In genomic region chr14:76074206-76074605, GRCm38 (mm10) we compare ENCODE assay signal across 18 mouse cellular contexts.
"Had no signal": no experiment of that assay in that cellular context is flagged by ENCODE, and none has a peak within 500 bp of the region (broad histone marks: within the 10 kb centered on the region; RNA-seq: fewer than 3 reads in every experiment).

No protein-coding gene starts in this region.

- H3K9ac ChIP-seq: limb, embryonic 12.5 days; limb, embryonic 15.5 days; liver, embryonic 12.5 days; liver, embryonic 15.5 days; lung, embryonic 15.5 days; midbrain, embryonic 12.5 days; midbrain, embryonic 15.5 days; neural tube, embryonic 13.5 days had no signal

- DNase-seq: kidney, adult 18-20 months; kidney, adult 9 months; kidney, postnatal 14 days; kidney, postnatal 4 days; left cerebral cortex, postnatal 4 days; lung, adult 18-20 months; thymus, adult 18-20 months; thymus, postnatal 36 days had no signal

- H3K9me3 ChIP-seq: limb, embryonic 12.5 days; limb, embryonic 15.5 days; liver, embryonic 12.5 days; liver, embryonic 15.5 days; lung, embryonic 15.5 days; midbrain, embryonic 12.5 days; midbrain, embryonic 15.5 days; neural tube, embryonic 13.5 days had no signal

- H3K4me3 ChIP-seq: limb, embryonic 12.5 days; limb, embryonic 15.5 days; liver, embryonic 12.5 days; liver, embryonic 15.5 days; lung, embryonic 15.5 days; midbrain, embryonic 12.5 days; midbrain, embryonic 15.5 days; myocyte; neural tube, embryonic 13.5 days had no signal

- H3K27ac ChIP-seq: limb, embryonic 12.5 days; limb, embryonic 15.5 days; liver, embryonic 12.5 days; liver, embryonic 15.5 days; lung, embryonic 15.5 days; macrophage; midbrain, embryonic 12.5 days; midbrain, embryonic 15.5 days; neural tube, embryonic 13.5 days had no signal

- H3K4me1 ChIP-seq: liver, embryonic 12.5 days; liver, embryonic 15.5 days; lung, embryonic 15.5 days had no signal

- H3K36me3 ChIP-seq: limb, embryonic 12.5 days; limb, embryonic 15.5 days; liver, embryonic 12.5 days; liver, embryonic 15.5 days; lung, embryonic 15.5 days; midbrain, embryonic 12.5 days; midbrain, embryonic 15.5 days; neural tube, embryonic 13.5 days had no signal

- H3K27me3 ChIP-seq: limb, embryonic 12.5 days; limb, embryonic 15.5 days; liver, embryonic 15.5 days; lung, embryonic 15.5 days; midbrain, embryonic 12.5 days; midbrain, embryonic 15.5 days; neural tube, embryonic 13.5 days had no signal

- H3K4me2 ChIP-seq: limb, embryonic 12.5 days; limb, embryonic 15.5 days; liver, embryonic 12.5 days; liver, embryonic 15.5 days; lung, embryonic 15.5 days; midbrain, embryonic 12.5 days; midbrain, embryonic 15.5 days; neural tube, embryonic 13.5 days had no signal

- ATAC-seq: liver, embryonic 12.5 days; midbrain, embryonic 15.5 days had no signal
